In genomic region chr13:30085446-30085845, GRCm38 (mm10) we compare ENCODE assay signal across 7 mouse cellular contexts. TPM values are rescaled to one million over a fixed set of nuclear protein-coding genes. Genes with fewer than 3 reads are reported as not detected.
A peak's percentile ranks its signal among the peaks of the same experiment; 100 is the strongest.
DNase-seq lines count a peak whose midpoint lies in the region; ATAC-seq and TF ChIP-seq lines count a peak whose summit lies in the region.

No protein-coding gene starts in this region.

- peak; percentile 7 for DNase-seq in liver, adult 2 months (ENCODE audit: extremely low read depth, low read depth, low spot score)
- DNase-seq in liver (no peak), R1 (ENCODE audit: low read depth, low spot score) (peak; percentile 27), adipocyte (ENCODE audit: low spot score) (no peak)
- DNase-seq in spleen, adult 12 weeks (ENCODE audit: low spot score): no peak

- H3K9ac ChIP-seq in liver, adult 2 months (ENCODE audit: low read depth, low read length): no peak overlapping the region
- H3K9ac ChIP-seq in midbrain, embryonic 15.5 days: no peak overlapping the region

- peak; percentile 41; the same call in 1 of the 2 replicates for ATAC-seq in granulocyte monocyte progenitor cell, adult 5-6 weeks (replicated peaks; ENCODE audit: poor library complexity, severe bottlenecking)
- ATAC-seq in midbrain, embryonic 15.5 days (replicated peaks): peak; percentile 4; the same call in 1 of the 2 replicates

- H3K4me2 ChIP-seq in midbrain, embryonic 15.5 days: no peak overlapping the region

- H3K27ac ChIP-seq in liver, adult 2 months (replicated peaks; ENCODE audit: insufficient read depth, low read depth, low read length): no peak overlapping the region
- no peak overlapping the region for H3K27ac ChIP-seq in midbrain, embryonic 15.5 days

- 43% methylated on average over 4 of the region's 4 CpGs for whole genome bisulfite sequencing in liver, adult 2 months
- 73% methylated on average over 4 of the region's 4 CpGs for WGBS in midbrain, embryonic 15.5 days

- H3K27me3 ChIP-seq in liver, adult 2 months (ENCODE audit: control insufficient read depth, insufficient read depth, low read length): no peaks in the 10 kb centered on the region
- no peaks in the 10 kb centered on the region for H3K27me3 ChIP-seq in midbrain, embryonic 15.5 days (replicated peaks)

- TF ChIP-seq CTCF in liver, adult 2 months (IDR thresholded peaks at IDR 0.05; ENCODE audit: low read depth, low read length): no peak

- H3K4me1 ChIP-seq in liver, adult 2 months (ENCODE audit: control insufficient read depth, insufficient read depth, low read length): no peaks in the 10 kb centered on the region
- H3K4me1 ChIP-seq in midbrain, embryonic 15.5 days: peaks cover 8% of the 10 kb centered on the region; the same call in 1 of the 2 replicates

- no peaks in the 10 kb centered on the region for H3K9me3 ChIP-seq in midbrain, embryonic 15.5 days

- H3K36me3 ChIP-seq in liver, adult 2 months (ENCODE audit: control insufficient read depth, insufficient read depth, low read length): no peaks in the 10 kb centered on the region
- H3K36me3 ChIP-seq in midbrain, embryonic 15.5 days (replicated peaks): no peaks in the 10 kb centered on the region

- H3K79me2 ChIP-seq in liver, adult 2 months (ENCODE audit: control insufficient read depth, insufficient read depth, low read length): no peaks in the 10 kb centered on the region

- TF ChIP-seq POLR2A in liver, adult 2 months (IDR thresholded peaks at IDR 0.05; ENCODE audit: extremely low read depth, insufficient read depth, low read length): no peak

- no peak overlapping the region for H3K4me3 ChIP-seq in liver, adult 2 months (ENCODE audit: insufficient read depth, low read depth, low read length)
- no peak overlapping the region for H3K4me3 ChIP-seq in midbrain, embryonic 15.5 days

RNA-seq across cellular contexts. Expression of gene Mboat1, which starts 50.8 kb away (rescaled TPM):
- 0.13 and 0.55 TPM in 2 replicates for total RNA-seq in liver, adult 2 months (2014; rRNA removed)
- 0.17 and 0.28 TPM in 2 replicates for polyA plus RNA-seq in liver, adult 2 months (2012; rRNA removed)
- total RNA-seq in granulocyte monocyte progenitor cell, adult 5-6 weeks (2014; fragmentation: Nextera tagmentation): 10.9 and 21.3 TPM in 2 replicates
- total RNA-seq in granulocyte monocyte progenitor cell, adult 5-6 weeks (2017): 8.9 and 12.8 TPM in 2 replicates
- 2.5 and 2.7 TPM in 2 replicates for polyA plus RNA-seq in midbrain, embryonic 15.5 days (2015; fragmentation: Nextera tagmentation; extraction: Ambion mirVana)

Comparison
In these comparisons a context has a peak if more than half of its experiments do, and no peak if none do; other contexts are left out.
1. DNase-seq: peak in liver, adult 2 months (single experiment) and R1 (single experiment); none in liver (single experiment), spleen, adult 12 weeks (single experiment) and adipocyte (single experiment).